Comparison of ENCODE assay signal across 12 mouse cellular contexts in genomic region chr14:20718443-20718842, GRCm38 (mm10).
"Had no signal": no experiment of that assay in that cellular context is flagged by ENCODE, and none has a peak within 500 bp of the region (broad histone marks: within the 10 kb centered on the region; RNA-seq: fewer than 3 reads in every experiment).

No protein-coding gene starts in this region.

- DNase-seq: retina, postnatal 1 day; right cerebral cortex, adult 18-20 months; right cerebral cortex, postnatal 14 days; right cerebral cortex, postnatal 25 days; right cerebral cortex, postnatal 4 days; spleen, adult 18-20 months; thymus, adult 18-20 months; thymus, adult 2 months; thymus, postnatal 14 days; thymus, postnatal 25 days; thymus, postnatal 36 days; thymus, postnatal 4 days had no signal
